Mouse (Mus musculus) common myeloid progenitor, adult 5-6 weeks (primary cell): ENCODE data around the gene Shprh. TPM values are rescaled to one million over a fixed set of nuclear protein-coding genes. Genes with fewer than 3 reads are reported as not detected.
"Not testable (repeated sequence)": the region's sequence is repeated elsewhere in the genome, so short reads cannot be mapped to it uniquely, and the experiment has no call there.

Experiments used
- ATAC-seq: replicated peaks from 2 replicates; pipeline ENCODE4 v1.8.0; 2016; ENCODE audit warnings: low read depth, mild to moderate bottlenecking, moderate TSS enrichment, inconsistent platforms; ENCODE audit not compliant: poor library complexity, severe bottlenecking
- total RNA-seq: library from RNA; stranded (forward); fragments of 200-1000, 187-1606 nt; gene quantifications from 2 replicates; pipeline ENCODE4 v1.2.3, GENCODE M21; 2017

The Shprh gene
- total RNA-seq, 1 experiment from 2014 or later: 28.8 TPM

DNA sequence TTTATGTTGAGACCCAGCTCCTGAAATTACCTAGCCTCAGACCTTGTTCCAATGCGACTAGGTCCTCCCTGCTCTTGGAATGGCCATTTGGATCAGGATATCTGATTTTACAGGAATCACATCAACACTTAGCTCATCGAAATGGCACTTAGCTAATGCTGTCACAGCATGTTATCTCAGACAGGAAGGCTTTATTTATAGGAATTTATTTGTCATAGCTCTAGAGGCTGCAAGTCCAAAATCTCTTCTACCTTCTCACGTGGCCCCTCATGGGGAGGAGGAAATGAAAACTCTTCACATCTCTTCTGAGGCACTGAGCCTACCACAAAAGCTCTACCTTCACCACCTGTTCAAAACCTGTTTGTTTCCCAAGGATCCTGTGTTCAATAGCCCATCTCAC, 84.0 kb downstream of the Shprh start:
- no peak for ATAC-seq

DNA sequence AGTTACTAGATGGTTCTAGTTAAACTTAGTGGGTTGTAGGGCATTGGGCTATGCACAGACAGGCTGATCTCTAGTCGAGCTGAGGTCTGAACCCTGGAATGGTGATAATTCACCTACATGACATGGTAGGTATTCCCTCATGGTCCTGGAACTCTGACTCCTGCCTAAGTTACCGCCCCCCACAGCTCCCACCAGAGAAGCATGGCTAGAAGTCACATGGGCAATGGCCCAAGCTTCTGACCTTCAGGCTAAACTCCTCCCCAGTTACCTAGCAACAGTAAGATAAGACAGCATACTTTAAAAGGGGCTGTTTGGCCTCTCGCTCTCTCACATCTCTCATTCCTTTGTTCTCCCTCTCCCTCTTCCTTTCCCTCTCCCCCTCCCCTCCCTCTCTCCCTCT, 93.8 kb downstream of the Shprh start:
- not testable (repeated sequence) for ATAC-seq

DNA sequence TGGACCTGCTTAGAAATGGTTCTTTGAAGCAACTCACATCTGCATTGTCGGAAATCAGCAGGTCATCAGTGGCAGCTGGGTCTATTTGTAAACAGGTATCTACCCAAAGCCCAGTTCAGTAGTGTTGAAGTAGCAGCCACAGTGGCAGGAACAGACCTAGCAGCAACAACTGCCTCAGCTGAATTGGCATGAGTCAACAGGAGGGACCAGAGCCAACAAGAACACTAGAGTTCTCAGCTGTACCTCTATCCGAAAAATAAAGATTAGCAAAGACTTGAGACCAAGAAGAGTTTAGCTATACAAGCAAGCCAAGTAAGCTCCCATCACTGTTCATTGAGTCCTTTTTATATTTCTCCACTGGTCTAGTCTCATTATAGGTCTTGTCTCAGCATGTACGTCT, 99.0 kb downstream of the Shprh start:
- no peak for ATAC-seq

DNA sequence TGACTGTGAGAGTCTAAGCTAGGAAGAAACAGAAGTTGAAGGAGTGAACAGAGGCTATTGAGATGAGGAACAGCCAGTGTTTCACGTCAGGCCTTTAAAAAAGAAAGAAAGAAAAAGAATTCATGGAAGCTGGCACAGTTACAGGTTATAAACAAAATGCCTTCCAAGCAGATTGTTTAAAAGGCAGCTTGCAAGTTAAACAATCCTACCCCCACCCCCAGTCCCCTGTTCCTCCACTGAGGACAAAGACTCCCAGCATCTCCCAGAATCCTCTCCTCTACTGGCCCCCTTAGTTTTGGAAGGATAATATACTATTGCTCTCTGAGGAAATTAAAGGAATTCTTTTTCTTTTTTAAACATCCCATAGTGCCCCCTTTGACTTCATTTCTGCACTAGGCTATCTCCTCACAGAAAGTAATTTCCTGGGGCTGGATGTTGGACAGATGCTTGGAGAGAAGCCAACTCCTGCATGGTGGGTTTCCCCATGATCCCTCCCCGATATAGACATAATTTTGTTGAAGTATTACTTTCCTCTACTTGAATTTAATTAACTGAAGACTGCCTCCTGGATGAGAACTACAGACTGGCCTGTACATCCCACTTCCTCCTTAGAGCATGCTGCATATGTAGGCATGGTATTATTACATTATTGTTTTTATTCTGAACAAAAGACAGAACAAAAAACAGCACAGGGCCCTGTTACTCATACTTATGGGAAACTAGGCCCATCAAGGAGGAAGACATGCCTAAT, 101.2 kb downstream of the Shprh start:
- ATAC-seq: no peak

DNA sequence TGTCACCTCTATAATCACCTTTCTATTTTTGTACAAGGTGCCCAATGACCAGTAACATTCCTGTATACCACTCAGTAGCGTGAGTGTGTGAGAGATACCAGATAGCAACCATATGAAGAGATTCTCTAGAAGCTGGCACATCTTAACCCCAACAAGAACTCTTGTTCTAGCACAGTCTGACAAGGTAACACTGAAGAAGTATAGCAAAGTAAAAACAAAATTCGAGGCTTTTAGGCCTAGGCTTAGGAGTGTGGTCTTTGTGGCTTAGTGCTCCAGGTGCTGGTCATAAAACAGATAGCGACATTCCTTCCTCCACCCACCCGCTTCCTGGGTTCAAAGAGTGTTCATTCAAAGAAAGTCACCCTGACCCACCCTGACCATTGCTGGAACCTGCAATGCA, 104.4 kb downstream of the Shprh start:
- ATAC-seq: not testable (repeated sequence)

DNA sequence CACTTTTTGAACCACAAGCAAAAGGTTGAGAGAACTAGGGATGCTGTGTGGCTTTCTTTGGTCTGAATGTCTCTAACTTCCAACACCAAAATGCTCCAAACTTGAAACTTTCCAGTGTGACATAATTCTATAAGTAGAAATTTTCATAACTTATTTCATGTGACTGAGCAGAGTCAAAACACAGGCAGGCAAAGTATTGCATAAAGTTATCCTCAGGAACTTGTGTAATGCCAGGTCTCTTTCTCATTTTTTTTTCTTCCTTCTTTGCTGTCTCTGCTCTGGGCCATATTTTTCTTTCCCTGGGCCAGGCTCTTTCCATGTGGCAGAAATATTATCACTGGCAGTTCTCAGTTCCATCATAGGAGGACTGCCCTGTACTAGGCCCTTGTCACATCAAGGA, 110.9 kb downstream of the Shprh start:
- ATAC-seq: no peak

DNA sequence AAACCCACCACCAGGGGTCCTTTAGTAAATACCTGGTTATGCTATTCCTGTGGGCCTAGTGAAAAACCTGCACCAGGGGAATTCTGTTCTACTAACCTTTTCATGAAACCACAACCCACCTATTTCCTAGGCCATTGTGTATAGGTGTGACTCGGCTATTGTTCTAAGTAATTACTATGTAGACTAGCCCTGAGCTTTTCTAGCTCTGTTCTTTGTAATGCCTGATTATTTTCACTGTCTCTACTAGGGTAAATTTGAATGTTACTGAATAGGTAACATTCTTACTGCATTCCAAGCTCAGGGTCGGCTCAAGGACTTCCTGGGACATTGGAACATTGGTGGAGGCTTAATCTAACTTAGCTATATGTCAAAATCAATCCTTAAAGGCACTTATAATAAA, 113.1 kb downstream of the Shprh start:
- not testable (repeated sequence) for ATAC-seq

DNA sequence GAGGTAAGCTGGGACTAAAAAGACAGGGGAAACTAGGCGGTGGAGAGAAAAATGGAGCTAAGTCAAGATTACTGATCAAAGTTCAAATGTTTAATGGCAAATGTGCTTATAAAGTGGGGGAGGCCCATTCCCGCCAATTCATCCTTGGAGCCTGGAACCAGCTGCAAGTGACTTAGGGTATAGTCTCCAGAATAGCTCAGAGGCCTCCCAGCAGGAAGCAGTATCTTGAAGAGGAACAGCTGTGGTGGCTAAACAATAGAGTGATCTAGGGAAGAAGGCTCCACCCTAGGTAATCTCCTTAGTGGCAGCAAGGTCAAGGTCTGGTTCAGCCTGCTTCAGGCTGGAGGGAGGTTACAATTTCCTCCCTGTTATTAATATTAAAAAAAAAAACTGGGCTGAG, 114.6 kb downstream of the Shprh start:
- ATAC-seq: not testable (repeated sequence)

Other genes starting within 250 kb of the Shprh start
- under 0.01 TPM in 1 of 2 replicates, not detected in the other for gene Grm1, start 67.1 kb upstream of the Shprh start, total RNA-seq
- 18.8 and 19.8 TPM in 2 replicates for gene Fbxo30, start 131.9 kb downstream of the Shprh start, total RNA-seq
- 6.2 TPM in 2 replicates for gene Epm2a, start 194.0 kb downstream of the Shprh start, total RNA-seq